Mouse (Mus musculus): Measurements from ENCODE around the gene Smc3. TPM values are rescaled to one million over a fixed set of nuclear protein-coding genes. Genes with fewer than 3 reads are reported as not detected.

Gene Smc3
- total RNA-seq (2015; ENCODE audit: low replicate concordance) (49.2 and 62.9 TPM in 2 replicates), total RNA-seq (2017; ENCODE audit: low replicate concordance) (80.2 and 115 TPM in 2 replicates)

- peak; percentile 94 for ATAC-seq (replicated peaks; ENCODE audit: low FRiP score, poor library complexity, severe bottlenecking)
These were observed at the start of gene Smc3 for GRCm38 (mm10) chr19:53599757-53600539. Gene Smc3, plus strand, starts transcription at chr19:53600398.

- ATAC-seq (replicated peaks; ENCODE audit: low FRiP score, poor library complexity, severe bottlenecking): no peak
These were observed 49.2 kb upstream of the Smc3 start for GRCm38 (mm10) chr19:53550972-53551371.

- no peak for ATAC-seq (replicated peaks; ENCODE audit: low FRiP score, poor library complexity, severe bottlenecking)
These were observed 47.9 kb upstream of the Smc3 start for GRCm38 (mm10) chr19:53552216-53552786.

GRCm38 (mm10) chr19:53552795-53553194 is 47.4 kb upstream of the Smc3 start:
- ATAC-seq (replicated peaks; ENCODE audit: low FRiP score, poor library complexity, severe bottlenecking): no peak

GRCm38 (mm10) chr19:53554402-53554801 is 45.8 kb upstream of the Smc3 start:
- ATAC-seq (replicated peaks; ENCODE audit: low FRiP score, poor library complexity, severe bottlenecking): no peak

- ATAC-seq (replicated peaks; ENCODE audit: low FRiP score, poor library complexity, severe bottlenecking): no peak
These were observed 45.1 kb upstream of the Smc3 start for GRCm38 (mm10) chr19:53554981-53555616.

GRCm38 (mm10) chr19:53556841-53557240 is 43.4 kb upstream of the Smc3 start:
- no peak for ATAC-seq (replicated peaks; ENCODE audit: low FRiP score, poor library complexity, severe bottlenecking)

GRCm38 (mm10) chr19:53557267-53557936 is 42.8 kb upstream of the Smc3 start:
- no peak for ATAC-seq (replicated peaks; ENCODE audit: low FRiP score, poor library complexity, severe bottlenecking)

GRCm38 (mm10) chr19:53560436-53560835 is 39.8 kb upstream of the Smc3 start:
- ATAC-seq (replicated peaks; ENCODE audit: low FRiP score, poor library complexity, severe bottlenecking): no peak

GRCm38 (mm10) chr19:53564174-53564573 is 36.0 kb upstream of the Smc3 start:
- no peak; the same call in 1 of the 2 replicates for ATAC-seq (replicated peaks; ENCODE audit: low FRiP score, poor library complexity, severe bottlenecking)

- no peak for ATAC-seq (replicated peaks; ENCODE audit: low FRiP score, poor library complexity, severe bottlenecking)
These were observed 34.5 kb upstream of the Smc3 start for GRCm38 (mm10) chr19:53565565-53566277.

- ATAC-seq (replicated peaks; ENCODE audit: low FRiP score, poor library complexity, severe bottlenecking): no peak
These were observed 32.3 kb upstream of the Smc3 start for GRCm38 (mm10) chr19:53567864-53568263.

- ATAC-seq (replicated peaks; ENCODE audit: low FRiP score, poor library complexity, severe bottlenecking): no peak
These were observed 31.6 kb upstream of the Smc3 start for GRCm38 (mm10) chr19:53568553-53568952.

GRCm38 (mm10) chr19:53571056-53571455 is 29.1 kb upstream of the Smc3 start:
- no peak for ATAC-seq (replicated peaks; ENCODE audit: low FRiP score, poor library complexity, severe bottlenecking)

- ATAC-seq (replicated peaks; ENCODE audit: low FRiP score, poor library complexity, severe bottlenecking): no peak
These were observed 28.4 kb upstream of the Smc3 start for GRCm38 (mm10) chr19:53571501-53572428.

- no peak for ATAC-seq (replicated peaks; ENCODE audit: low FRiP score, poor library complexity, severe bottlenecking)
These were observed 27.6 kb upstream of the Smc3 start for GRCm38 (mm10) chr19:53572607-53573006.

GRCm38 (mm10) chr19:53573151-53573550 is 27.0 kb upstream of the Smc3 start:
- ATAC-seq (replicated peaks; ENCODE audit: low FRiP score, poor library complexity, severe bottlenecking): no peak

GRCm38 (mm10) chr19:53574131-53574530 is 26.1 kb upstream of the Smc3 start:
- no peak for ATAC-seq (replicated peaks; ENCODE audit: low FRiP score, poor library complexity, severe bottlenecking)

GRCm38 (mm10) chr19:53574546-53574945 is 25.7 kb upstream of the Smc3 start:
- no peak for ATAC-seq (replicated peaks; ENCODE audit: low FRiP score, poor library complexity, severe bottlenecking)
